9 mouse cellular contexts compared by ENCODE assay signal in the genomic region with DNA sequence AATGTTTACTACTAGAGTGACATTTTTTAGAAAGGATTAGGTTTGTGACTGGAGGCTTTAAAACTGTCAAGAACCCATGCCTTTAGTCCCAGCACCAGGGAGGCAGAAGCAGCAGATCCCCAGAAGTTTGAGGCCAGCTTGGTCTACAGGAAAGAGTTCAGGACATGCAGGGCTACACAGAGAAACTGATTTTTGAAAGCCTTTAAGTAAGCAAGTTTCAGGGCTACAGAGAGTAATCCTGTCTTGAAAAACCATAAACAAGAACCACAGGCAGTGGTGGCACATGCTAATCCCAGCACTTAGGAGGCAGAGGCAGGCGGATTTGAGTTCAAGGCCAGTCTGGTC. TPM values are rescaled to one million over a fixed set of nuclear protein-coding genes. Genes with fewer than 3 reads are reported as not detected.
DNase-seq lines count a peak whose midpoint lies in the region; ATAC-seq and TF ChIP-seq lines count a peak whose summit lies in the region.
"Had no signal": no experiment of that assay in that cellular context is flagged by ENCODE, and none has a peak within 500 bp of the region (broad histone marks: within the 10 kb centered on the region; RNA-seq: fewer than 3 reads in every experiment).

No protein-coding gene starts in this region.

- H3K27me3 ChIP-seq in kidney, postnatal 0 days (ENCODE audit: insufficient read depth, low read length): no peaks in the 10 kb centered on the region
- no peaks in the 10 kb centered on the region for H3K27me3 ChIP-seq in hindbrain, embryonic 13.5 days
- no peaks in the 10 kb centered on the region for H3K27me3 ChIP-seq in midbrain, embryonic 12.5 days

- peaks cover 6% of the 10 kb centered on the region; the same call in 1 of the 2 replicates for H3K4me1 ChIP-seq in kidney, postnatal 0 days (replicated peaks; ENCODE audit: insufficient read depth, low read length)
- H3K4me1 ChIP-seq in hindbrain, embryonic 13.5 days (replicated peaks): peaks cover 27% of the 10 kb centered on the region
- H3K4me1 ChIP-seq in midbrain, embryonic 12.5 days: peaks cover 22% of the 10 kb centered on the region

- H3K36me3 ChIP-seq in kidney, postnatal 0 days (ENCODE audit: insufficient read depth, low read length): peaks cover 32% of the 10 kb centered on the region
- peaks cover 56% of the 10 kb centered on the region for H3K36me3 ChIP-seq in hindbrain, embryonic 13.5 days
- H3K36me3 ChIP-seq in midbrain, embryonic 12.5 days: peaks cover 79% of the 10 kb centered on the region

- no peak for DNase-seq in kidney, postnatal 0 days (ENCODE audit: low spot score)
- no peak for DNase-seq in kidney, adult 9 months
- peak; percentile 22 for DNase-seq in adipocyte (ENCODE audit: low spot score)
- no peak for DNase-seq in ovary, adult 18-20 months (ENCODE audit: low spot score)
- DNase-seq in cerebellum, adult 9-10 months: no peak
- DNase-seq: heart, postnatal 10 days had no signal

- no peak overlapping the region for H3K9ac ChIP-seq in kidney, postnatal 0 days (ENCODE audit: low read depth, low read length)
- no peak overlapping the region for H3K9ac ChIP-seq in hindbrain, embryonic 13.5 days
- H3K9ac ChIP-seq in midbrain, embryonic 12.5 days (replicated peaks): no peak overlapping the region

- no peak overlapping the region for H3K4me3 ChIP-seq in kidney, postnatal 0 days (replicated peaks; ENCODE audit: low read depth, low read length)
- H3K4me3 ChIP-seq in hindbrain, embryonic 13.5 days: no peak overlapping the region
- no peak overlapping the region for H3K4me3 ChIP-seq in midbrain, embryonic 12.5 days

- no peak for ATAC-seq in kidney, postnatal 0 days (replicated peaks; ENCODE audit: low FRiP score, low read depth)
- no peak for ATAC-seq in hindbrain, embryonic 13.5 days (ENCODE audit: low FRiP score)
- no peak for ATAC-seq in midbrain, embryonic 12.5 days (ENCODE audit: low FRiP score, low read depth)
- no peak for ATAC-seq in CD4-positive, CD25-positive, alpha-beta regulatory T cell, adult 4 months

- no peak for TF ChIP-seq CTCF in kidney, postnatal 0 days (IDR thresholded peaks at IDR 0.05; ENCODE audit: low read depth)

- WGBS in kidney, postnatal 0 days: 47% methylated on average over 1 of the region's 1 CpGs
- WGBS in hindbrain, embryonic 13.5 days: 63% methylated on average over 1 of the region's 1 CpGs
- WGBS in midbrain, embryonic 12.5 days: 63% methylated on average over 1 of the region's 1 CpGs

- H3K27ac ChIP-seq in kidney, postnatal 0 days: peak overlapping the region; percentile 32
- H3K27ac ChIP-seq in hindbrain, embryonic 13.5 days: peak overlapping the region; percentile 49; the same call in 1 of the 2 replicates
- H3K27ac ChIP-seq in midbrain, embryonic 12.5 days (replicated peaks): peak overlapping the region; percentile 75

- H3K4me2 ChIP-seq in kidney, postnatal 0 days (ENCODE audit: low read length): no peak overlapping the region
- H3K4me2 ChIP-seq in hindbrain, embryonic 13.5 days: no peak overlapping the region
- H3K4me2 ChIP-seq in midbrain, embryonic 12.5 days (replicated peaks): no peak overlapping the region

- no peaks in the 10 kb centered on the region for H3K9me3 ChIP-seq in kidney, postnatal 0 days (replicated peaks; ENCODE audit: low read length)
- no peaks in the 10 kb centered on the region for H3K9me3 ChIP-seq in hindbrain, embryonic 13.5 days
- no peaks in the 10 kb centered on the region for H3K9me3 ChIP-seq in midbrain, embryonic 12.5 days

RNA-seq across cellular contexts. Expression of a gene that starts 5.7 kb away (rescaled TPM):
- 5.1 and 7.4 TPM in 2 replicates for polyA plus RNA-seq in kidney, postnatal 0 days (2015; fragmentation: Nextera tagmentation; extraction: Ambion mirVana)
- 10.7 and 11.5 TPM in 2 replicates for polyA plus RNA-seq in hindbrain, embryonic 13.5 days (2015; fragmentation: Nextera tagmentation; extraction: Ambion mirVana)
- polyA plus RNA-seq in midbrain, embryonic 12.5 days (2016; fragmentation: Nextera tagmentation; extraction: Ambion mirVana): 11.3 and 12.4 TPM in 2 replicates
- polyA plus RNA-seq in CD4-positive, CD25-positive, alpha-beta regulatory T cell, adult 4 months (2017; shearing (Covaris generic)): 10 to 100 TPM in 1 of 2 experiments, 1 to 10 TPM in 1; 8.3 to 11.0 TPM

RNA-seq across cellular contexts. Expression of a gene that starts 30.1 kb away (rescaled TPM):
- 23.5 and 25.8 TPM in 2 replicates for polyA plus RNA-seq in kidney, postnatal 0 days (2015; fragmentation: Nextera tagmentation; extraction: Ambion mirVana)
- 26.2 and 28.4 TPM in 2 replicates for polyA plus RNA-seq in hindbrain, embryonic 13.5 days (2015; fragmentation: Nextera tagmentation; extraction: Ambion mirVana)
- polyA plus RNA-seq in midbrain, embryonic 12.5 days (2016; fragmentation: Nextera tagmentation; extraction: Ambion mirVana): 39.1 and 44.7 TPM in 2 replicates
- polyA plus RNA-seq in CD4-positive, CD25-positive, alpha-beta regulatory T cell, adult 4 months (2017; shearing (Covaris generic)): 10 to 100 TPM; 11.3 to 25.7 TPM

RNA-seq across cellular contexts. Expression of a gene that starts 30.1 kb away (rescaled TPM):
- polyA plus RNA-seq in kidney, postnatal 0 days (2015; fragmentation: Nextera tagmentation; extraction: Ambion mirVana): 16.7 and 17.8 TPM in 2 replicates
- 13.1 and 13.2 TPM in 2 replicates for polyA plus RNA-seq in hindbrain, embryonic 13.5 days (2015; fragmentation: Nextera tagmentation; extraction: Ambion mirVana)
- 32.2 and 32.3 TPM in 2 replicates for polyA plus RNA-seq in midbrain, embryonic 12.5 days (2016; fragmentation: Nextera tagmentation; extraction: Ambion mirVana)
- 10 to 100 TPM; 17.1 to 18.1 TPM for polyA plus RNA-seq in CD4-positive, CD25-positive, alpha-beta regulatory T cell, adult 4 months (2017; shearing (Covaris generic))
